Mouse (Mus musculus) CH12.LX (cell line): ENCODE results near the gene 4930415O20Rik. TPM values are rescaled to one million over a fixed set of nuclear protein-coding genes. Genes with fewer than 3 reads are reported as not detected.

Experiments used
- DNase-seq: peaks from one replicate; pipeline ENCODE4 v3.0.0-alpha.2; 2013; ENCODE audit errors: extremely low read depth
- H3K27ac ChIP-seq: 2 replicates; pipeline ENCODE4 v1.5.1; 2012; ENCODE audit warnings: low read depth, mild to moderate bottlenecking, control low read depth, moderate library complexity; ENCODE audit not compliant: insufficient read depth
- H3K27me3 ChIP-seq: replicated peaks from 2 replicates; pipeline ENCODE3; 2012; ENCODE audit warnings: inconsistent platforms
- H3K36me3 ChIP-seq, 2 experiments: replicated peaks in 1 of 2; 2 replicates each; pipeline versions ENCODE3 to v1.6.1; 2012; ENCODE audit warnings: inconsistent platforms in 1 of 2, low read length in 1 of 2, mild to moderate bottlenecking in 1 of 2, mixed read lengths in 1 of 2, moderate library complexity in 1 of 2; ENCODE audit not compliant: control insufficient read depth in 1 of 2, insufficient read depth in 1 of 2
- H3K4me1 ChIP-seq, 2 experiments: 2 replicates each; pipeline ENCODE4 v1.6.1; 2012; ENCODE audit warnings: inconsistent platforms in 1 of 2, moderate library complexity in 1 of 2; ENCODE audit not compliant: insufficient read depth in 2 of 2, control insufficient read depth in 1 of 2
- H3K4me2 ChIP-seq: 2 replicates; pipeline ENCODE4 v1.6.1; 2012; ENCODE audit warnings: low read depth, mild to moderate bottlenecking, control low read depth; ENCODE audit not compliant: poor library complexity, insufficient read depth, severe bottlenecking
- H3K4me3 ChIP-seq, 3 experiments: fragments of 150-350 bp in 1 of 3; sonication (generic) in 1 of 3; replicated peaks in 1 of 3; 2 replicates each; pipeline versions ENCODE3 to v1.5.1; 2011 to 2012; ENCODE audit warnings: low read depth in 2 of 3, low read length in 2 of 3, mild to moderate bottlenecking in 2 of 3, moderate library complexity in 2 of 3, control low read depth in 1 of 3, improper control_type of control experiment in 1 of 3, inconsistent platforms in 1 of 3, mixed read lengths in 1 of 3; ENCODE audit not compliant: poor library complexity in 1 of 3
- H3K79me2 ChIP-seq: replicated peaks from 2 replicates; pipeline ENCODE4 v1.6.1; 2012; ENCODE audit warnings: mild to moderate bottlenecking, moderate library complexity; ENCODE audit not compliant: control insufficient read depth, poor library complexity, insufficient read depth, severe bottlenecking; ENCODE audit errors: extremely low read depth
- H3K9ac ChIP-seq: 2 replicates; pipeline ENCODE4 v1.6.1; 2012; ENCODE audit warnings: low read depth, mild to moderate bottlenecking, control low read depth, moderate library complexity; ENCODE audit not compliant: insufficient read depth
- H3K9me3 ChIP-seq: replicated peaks from 2 replicates; pipeline ENCODE3; 2012; ENCODE audit warnings: low read length, inconsistent platforms, mixed read lengths
- CTCF ChIP-seq, 2 experiments: IDR thresholded peaks in 1 of 2; conservative IDR thresholded peaks in 1 of 2; 2 replicates each; pipeline ENCODE4 v1.5.1; 2011 to 2012; ENCODE audit warnings: low read depth in 2 of 2, low read length in 2 of 2, improper control_type of control experiment in 1 of 2, inconsistent platforms in 1 of 2, mild to moderate bottlenecking in 1 of 2, moderate library complexity in 1 of 2
- E2F4 ChIP-seq: IDR thresholded peaks from 2 replicates; pipeline ENCODE4 v1.6.1; 2011; ENCODE audit warnings: low read depth, low read length, improper control_type of control experiment; ENCODE audit not compliant: insufficient replicate concordance
- ELF1 ChIP-seq: IDR thresholded peaks from 2 replicates; pipeline ENCODE4 v1.6.1; 2014; ENCODE audit warnings: low read depth, mild to moderate bottlenecking, inconsistent platforms, low read length, improper control_type of control experiment
- EP300 ChIP-seq: IDR thresholded peaks from 2 replicates; pipeline ENCODE4 v1.6.1; 2011; ENCODE audit warnings: low read length, improper control_type of control experiment
- IRF4 ChIP-seq: IDR thresholded peaks from 2 replicates; pipeline ENCODE4 v1.6.1; 2014; ENCODE audit warnings: low read depth, mild to moderate bottlenecking, inconsistent platforms, low read length, improper control_type of control experiment
- JUND ChIP-seq: conservative IDR thresholded peaks from 2 replicates; pipeline ENCODE4 v1.6.1; 2011; ENCODE audit warnings: low read depth, low read length, improper control_type of control experiment
- KAT2A ChIP-seq: IDR thresholded peaks from 2 replicates; pipeline ENCODE4 v1.6.1; 2012; ENCODE audit warnings: low read length, improper control_type of control experiment, inconsistent platforms; ENCODE audit not compliant: insufficient replicate concordance
- MAFK ChIP-seq: IDR thresholded peaks from 2 replicates; pipeline ENCODE4 v1.6.1; 2011; ENCODE audit warnings: low read length, improper control_type of control experiment; ENCODE audit not compliant: insufficient replicate concordance
- MAX ChIP-seq: IDR thresholded peaks from 2 replicates; pipeline ENCODE4 v1.6.1; 2011; ENCODE audit warnings: low read length, improper control_type of control experiment
- MAZ ChIP-seq: IDR thresholded peaks from 2 replicates; pipeline ENCODE4 v1.6.1; 2012; ENCODE audit warnings: low read depth, mild to moderate bottlenecking, inconsistent platforms, low read length, improper control_type of control experiment, moderate library complexity
- MEF2A ChIP-seq: IDR thresholded peaks from 2 replicates; pipeline ENCODE4 v1.6.1; 2014; ENCODE audit warnings: low read depth, mild to moderate bottlenecking, inconsistent platforms, low read length, improper control_type of control experiment, borderline replicate concordance
- MYC ChIP-seq: IDR thresholded peaks from 2 replicates; pipeline ENCODE4 v1.6.1; 2011; ENCODE audit warnings: low read depth, mild to moderate bottlenecking, improper control_type of control experiment, low read length
- PAX5 ChIP-seq: IDR thresholded peaks from 2 replicates; pipeline ENCODE4 v1.6.1; 2012; ENCODE audit warnings: low read length, inconsistent platforms, mixed read lengths
- SIN3A ChIP-seq: IDR thresholded peaks from 2 replicates; pipeline ENCODE4 v1.6.1; 2012; ENCODE audit warnings: low read length, improper control_type of control experiment, inconsistent platforms
- TBP ChIP-seq: conservative IDR thresholded peaks from 2 replicates; pipeline ENCODE4 v1.6.1; 2011; ENCODE audit warnings: low read depth, low read length, improper control_type of control experiment
- USF1 ChIP-seq: IDR thresholded peaks from 2 replicates; pipeline ENCODE4 v1.6.1; 2014; ENCODE audit warnings: low read depth, mild to moderate bottlenecking, inconsistent platforms, low read length, improper control_type of control experiment
- USF2 ChIP-seq: conservative IDR thresholded peaks from 2 replicates; pipeline ENCODE4 v1.6.1; 2011; ENCODE audit warnings: low read depth, low read length, improper control_type of control experiment
- ZC3H11A ChIP-seq: IDR thresholded peaks from 2 replicates; pipeline ENCODE4 v1.6.1; 2012; ENCODE audit warnings: low read depth, mild to moderate bottlenecking, inconsistent platforms, low read length, improper control_type of control experiment
- ZNF384 ChIP-seq: IDR thresholded peaks from 2 replicates; pipeline ENCODE4 v1.6.1; 2012; ENCODE audit warnings: low read depth, low read length, improper control_type of control experiment, inconsistent platforms
- dilution Hi-C: fragments of 300-500 bp; cut with MboI; formaldehyde crosslinking; loops from 2 replicates; pipeline ENCODE4 v1.14.3; 2020; ENCODE audit warnings: low sequenced_read_pairs; ENCODE audit not compliant: extremely low pct_unique_long_range_greater_than_20kb, extremely low pct_ligation_motif_present
- in situ Hi-C: fragments of 300-500 bp; cut with MboI; formaldehyde crosslinking; loops from 3 replicates; pipeline ENCODE4 v1.14.3; 2019; ENCODE audit warnings: low sequenced_read_pairs, low pct_ligation_motif_present, low pct_unique_long_range_greater_than_20kb, mixed read lengths
- polyA plus RNA-seq: library from polyadenylated mRNA; unstranded; fragments of >175 nt; gene quantifications from 2 replicates; pipeline ENCODE4 v1.2.1, GENCODE M21; 2012; ENCODE audit warnings: low read depth; ENCODE audit not compliant: insufficient read length
- total RNA-seq, 2 experiments: library from RNA; depleted of rRNA; stranded (reverse); fragments of 300-350 nt in 1 of 2; fragments of >200 nt in 1 of 2; gene quantifications; 2 replicates each; pipeline ENCODE4 v1.2.3; 2012 to 2014

Gene 4930415O20Rik
- total and polyA plus RNA-seq, 3 experiments: not detected

- H3K4me1 ChIP-seq: peaks cover 0 to 3% of the 10 kb centered on the region in 2 experiments; a peak in 1 of 4 replicates
- TF ChIP-seq MAZ (no peak), JUND (no peak), MYC (no peak), E2F4 (no peak), ZC3H11A (no peak), IRF4 (no peak), MAFK (no peak), KAT2A (no peak), SIN3A (no peak), MEF2A (no peak), PAX5 (no peak), ZNF384 (no peak), EP300 (no peak)
- TF ChIP-seq, all 38 proteins: peak for 0
- dilution Hi-C loops (no loop called here), in situ Hi-C loops (no loop called here)
- Histone ChIP-seq H3K4me3 (no peak overlapping the region), H3K36me3 (no peaks in the 10 kb centered on the region), H3K79me2 (no peaks in the 10 kb centered on the region), H3K9me3 (no peaks in the 10 kb centered on the region), H3K9ac (no peak overlapping the region), H3K27me3 (peaks cover 83% of the 10 kb centered on the region), H3K4me2 (no peak overlapping the region), H3K27ac (no peak overlapping the region)
- no peak for DNase-seq
Observed at GRCm38 (mm10) chr15:98607557-98607956, 36.8 kb downstream of the 4930415O20Rik start.

- in situ Hi-C loops (no loop called here), dilution Hi-C loops (no loop called here)
- Histone ChIP-seq H3K79me2 (no peaks in the 10 kb centered on the region), H3K27ac (no peak overlapping the region), H3K9ac (no peak overlapping the region), H3K4me1 (peaks cover 0 to 3% of the 10 kb centered on the region in 2 experiments; a peak in 1 of 4 replicates), H3K4me3 (peak overlapping the region in 1 of 3 experiments; percentile 62), H3K9me3 (no peaks in the 10 kb centered on the region), H3K36me3 (no peaks in the 10 kb centered on the region), H3K27me3 (peaks cover 77% of the 10 kb centered on the region), H3K4me2 (peak overlapping the region; percentile 78)
- no peak for TF ChIP-seq E2F4
- no peak for TF ChIP-seq USF1
- no peak for TF ChIP-seq MAX
- TF ChIP-seq TBP: no peak
- no peak for TF ChIP-seq CTCF (conservative IDR thresholded peaks at IDR 0.05 in 1 of 2, IDR thresholded peaks at IDR 0.05 in 1 of 2; ENCODE audit: low read depth in 2 of 2, low read length in 2 of 2)
- no peak for TF ChIP-seq USF2
- TF ChIP-seq ELF1: no peak
- TF ChIP-seq MYC: no peak
- no peak for DNase-seq
Observed at GRCm38 (mm10) chr15:98608058-98608783, 37.4 kb downstream of the 4930415O20Rik start.
